Mouse (Mus musculus): Measurements from ENCODE around the gene Rora.

Gene Rora

GRCm38 (mm10) chr9:69299484-69299883 lies 645.9 kb downstream of the Rora start:
- DNase-seq (ENCODE audit: low read depth in 2 of 2, low spot score in 2 of 2) = no peak

GRCm38 (mm10) chr9:69300296-69300695 lies 646.7 kb downstream of the Rora start:
- DNase-seq (ENCODE audit: low read depth in 2 of 2, low spot score in 2 of 2) = no peak

DNA sequence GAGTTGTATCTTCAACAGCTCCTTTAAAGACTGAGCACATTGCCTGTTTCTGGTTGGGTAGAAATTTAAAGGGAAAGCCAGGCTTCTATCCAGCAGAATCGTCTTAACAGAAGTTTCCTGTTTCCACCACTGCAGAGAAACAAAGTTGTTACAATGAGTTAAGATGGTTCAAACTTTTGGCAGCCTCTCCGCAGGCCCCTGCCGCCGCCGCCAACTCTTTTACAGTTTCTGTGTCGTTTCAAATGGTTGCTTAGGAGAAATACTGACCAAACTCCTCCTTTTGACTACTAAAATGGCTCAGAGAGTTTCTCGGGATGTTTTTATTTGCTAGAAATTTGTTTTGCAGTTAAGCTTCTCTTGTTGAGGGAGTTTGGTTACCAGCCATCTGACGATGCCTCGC lies 647.9 kb downstream of the Rora start:
- DNase-seq (ENCODE audit: low read depth in 2 of 2, low spot score in 2 of 2) = no peak

GRCm38 (mm10) chr9:69301955-69302354 lies 648.4 kb downstream of the Rora start:
- DNase-seq (ENCODE audit: low read depth in 2 of 2, low spot score in 2 of 2) = no peak

GRCm38 (mm10) chr9:69302846-69303245 lies 649.3 kb downstream of the Rora start:
- DNase-seq (ENCODE audit: low read depth in 2 of 2, low spot score in 2 of 2) = no peak

DNA sequence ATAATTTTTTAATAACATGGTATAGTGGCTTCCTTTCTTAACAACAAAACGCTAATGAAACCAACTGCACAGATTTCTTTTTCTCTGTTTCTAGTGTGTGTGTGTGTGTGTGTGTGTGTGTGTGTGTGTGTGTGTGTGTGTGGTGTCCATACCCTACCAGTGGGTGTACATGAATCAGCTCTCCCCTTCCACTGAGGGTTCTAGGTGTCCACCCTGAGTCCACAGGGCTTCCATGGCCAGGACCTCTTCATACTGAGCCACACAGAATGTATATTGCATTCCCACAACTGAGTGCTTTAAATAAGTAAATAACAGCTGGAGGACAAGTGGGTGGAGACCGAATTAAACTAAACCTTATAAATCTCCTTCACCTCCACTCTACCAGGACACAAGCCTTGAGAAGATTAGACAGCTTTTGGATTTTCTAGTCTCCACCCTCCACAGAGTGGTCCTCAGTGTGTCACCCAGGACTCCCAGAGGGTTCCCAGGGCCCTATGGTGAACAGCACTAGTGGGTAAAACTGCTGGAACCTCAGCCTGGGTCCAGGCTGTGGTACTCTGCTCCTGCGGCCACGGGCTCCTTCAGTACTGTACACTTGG lies 649.9 kb downstream of the Rora start:
- no peak for DNase-seq (ENCODE audit: low read depth in 2 of 2, low spot score in 2 of 2)

GRCm38 (mm10) chr9:69303962-69304361 lies 650.4 kb downstream of the Rora start:
- DNase-seq (ENCODE audit: low read depth in 2 of 2, low spot score in 2 of 2) = no peak

DNA sequence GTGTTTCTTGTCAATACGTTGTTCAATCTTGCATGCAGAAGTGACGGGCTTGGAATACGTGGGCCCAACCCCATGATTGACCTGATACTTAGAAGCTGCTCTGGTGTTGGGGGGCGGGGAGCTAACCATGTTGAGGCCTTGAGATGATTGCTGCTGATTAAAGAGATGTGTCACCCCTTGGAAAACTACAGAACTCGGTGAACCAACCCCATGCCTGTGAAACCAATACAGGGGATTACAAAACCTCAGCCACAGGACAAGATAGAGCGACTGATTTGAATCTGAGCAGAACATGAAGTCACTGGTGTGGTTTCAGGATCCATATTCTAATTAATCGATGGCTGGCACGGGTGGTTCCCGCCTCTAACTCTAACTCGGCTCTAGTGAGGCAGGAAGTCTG lies 650.9 kb downstream of the Rora start:
- DNase-seq (ENCODE audit: low read depth in 2 of 2, low spot score in 2 of 2) = no peak

- DNase-seq (ENCODE audit: low read depth in 2 of 2, low spot score in 2 of 2) = no peak
These were observed 651.4 kb downstream of the Rora start for GRCm38 (mm10) chr9:69304991-69305390.

DNA sequence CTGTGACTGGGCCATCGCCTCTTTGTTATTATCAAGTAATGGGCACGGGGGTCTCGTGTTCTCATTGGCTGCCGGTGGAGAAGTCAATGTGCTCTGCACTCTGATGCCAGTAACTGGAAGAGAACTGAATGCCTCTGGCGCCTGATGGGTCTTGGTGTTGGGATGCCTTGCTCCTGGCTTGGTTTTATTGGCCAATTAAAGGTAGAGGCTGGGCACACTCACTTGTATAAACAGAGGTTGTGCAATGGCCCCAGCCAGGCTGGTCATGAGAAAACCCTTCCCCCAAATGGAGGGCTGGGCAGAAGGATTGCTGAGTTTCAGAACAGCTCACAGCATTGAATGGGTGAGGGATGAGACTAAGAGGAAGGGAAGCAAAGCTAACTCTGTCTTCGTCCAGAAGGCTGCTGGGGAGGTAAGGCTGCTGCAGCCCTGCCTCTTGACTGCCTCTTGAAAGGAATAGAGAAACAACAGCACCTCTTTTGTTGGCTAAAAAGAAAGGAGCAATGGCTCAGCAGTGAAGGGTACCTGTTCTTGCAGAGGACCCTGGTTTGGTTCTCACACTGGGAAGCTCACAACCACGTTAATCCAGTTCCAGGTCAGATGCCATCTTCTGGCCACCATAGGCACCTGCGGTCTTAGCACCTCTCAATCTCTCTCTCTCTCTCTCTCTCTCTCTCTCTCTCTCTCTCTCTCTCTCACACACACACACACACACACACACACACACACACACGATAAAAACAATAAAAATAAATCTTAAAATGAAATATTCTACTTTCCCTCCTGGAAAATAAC lies 653.3 kb downstream of the Rora start:
- DNase-seq (ENCODE audit: low read depth in 2 of 2, low spot score in 2 of 2) = no peak

GRCm38 (mm10) chr9:69307974-69308373 lies 654.4 kb downstream of the Rora start:
- no peak for DNase-seq (ENCODE audit: low read depth in 2 of 2, low spot score in 2 of 2)

DNA sequence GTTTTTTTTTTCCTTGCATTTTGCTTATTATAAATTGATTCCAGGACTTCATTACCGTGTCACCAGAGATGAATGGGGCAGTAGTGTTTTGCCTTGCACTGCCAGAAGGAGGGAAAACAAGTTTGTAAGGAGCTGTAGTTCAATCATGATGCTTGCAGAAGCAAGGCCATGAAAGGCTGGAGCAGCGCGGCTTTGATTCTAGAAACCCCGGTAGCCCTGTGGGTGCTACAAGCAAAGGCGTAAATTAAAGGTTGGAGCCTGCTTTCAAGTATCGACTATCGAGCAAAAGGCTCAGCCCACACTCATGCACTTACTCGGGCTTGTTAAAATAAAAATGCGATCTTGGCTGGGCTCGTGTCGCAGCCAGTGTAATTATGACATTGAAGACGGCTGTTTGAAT lies 656.9 kb downstream of the Rora start:
- DNase-seq (ENCODE audit: low read depth in 2 of 2, low spot score in 2 of 2) = no peak

DNA sequence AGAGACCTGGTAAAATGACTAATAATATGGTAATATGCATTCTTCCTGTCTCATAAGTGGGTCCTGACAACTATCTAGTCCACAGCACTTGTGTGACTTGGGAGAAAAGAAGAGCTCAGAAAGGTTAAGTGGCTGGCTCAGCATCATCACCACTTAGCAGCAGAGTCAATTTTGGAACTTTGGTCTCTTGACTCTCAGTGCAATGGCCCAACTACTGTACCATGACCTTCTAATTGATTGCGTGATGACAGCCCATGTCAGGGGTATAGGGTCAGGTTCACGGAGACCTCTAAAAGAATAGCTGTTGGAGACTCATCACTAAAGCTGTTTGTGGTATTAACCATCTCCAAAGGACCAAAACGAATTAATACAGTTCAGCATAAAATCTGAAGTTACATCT lies 659.7 kb downstream of the Rora start:
- no peak for DNase-seq (ENCODE audit: low read depth in 2 of 2, low spot score in 2 of 2)

DNA sequence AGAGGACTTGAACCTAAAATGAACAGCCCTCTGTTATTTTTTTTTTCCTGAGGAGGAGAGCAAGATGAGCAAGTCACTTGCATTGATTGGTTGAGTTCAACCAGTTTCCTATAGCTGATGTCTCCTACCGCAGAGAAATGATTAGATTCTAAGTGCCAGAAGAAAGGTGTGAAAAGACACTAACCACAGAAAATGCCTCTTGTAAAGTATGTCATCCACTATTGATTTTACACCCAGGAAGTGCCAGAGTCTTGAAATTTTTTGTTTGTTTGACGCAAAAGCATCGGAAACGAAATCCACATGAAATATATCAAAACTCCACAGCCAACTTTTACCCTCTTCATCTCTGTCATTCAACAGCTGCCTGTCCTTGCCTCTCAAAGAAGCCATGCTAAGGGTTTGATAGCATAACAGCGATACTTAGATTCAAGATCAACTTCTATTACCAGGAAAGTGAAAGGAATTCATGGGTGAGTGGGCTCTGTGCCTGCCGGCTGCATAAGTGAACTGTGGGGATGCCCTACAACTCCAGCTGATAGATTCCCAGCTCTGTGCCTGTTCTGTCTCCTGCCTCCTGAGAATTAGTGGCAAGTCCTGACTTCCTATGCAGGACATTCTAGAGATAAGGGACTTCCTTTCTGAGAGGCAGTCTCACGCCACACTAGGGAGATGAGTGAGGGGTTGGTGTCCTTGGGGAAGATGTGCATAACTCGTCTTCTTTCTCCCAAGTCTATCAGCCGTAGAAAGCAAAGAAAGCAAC lies 661.0 kb downstream of the Rora start:
- no peak for DNase-seq (ENCODE audit: low read depth in 2 of 2, low spot score in 2 of 2)

- DNase-seq (ENCODE audit: low read depth in 2 of 2, low spot score in 2 of 2) = no peak
These were observed 664.0 kb downstream of the Rora start for GRCm38 (mm10) chr9:69317527-69318115.

GRCm38 (mm10) chr9:69319434-69319833 lies 665.8 kb downstream of the Rora start:
- no peak for DNase-seq (ENCODE audit: low read depth in 2 of 2, low spot score in 2 of 2)

DNA sequence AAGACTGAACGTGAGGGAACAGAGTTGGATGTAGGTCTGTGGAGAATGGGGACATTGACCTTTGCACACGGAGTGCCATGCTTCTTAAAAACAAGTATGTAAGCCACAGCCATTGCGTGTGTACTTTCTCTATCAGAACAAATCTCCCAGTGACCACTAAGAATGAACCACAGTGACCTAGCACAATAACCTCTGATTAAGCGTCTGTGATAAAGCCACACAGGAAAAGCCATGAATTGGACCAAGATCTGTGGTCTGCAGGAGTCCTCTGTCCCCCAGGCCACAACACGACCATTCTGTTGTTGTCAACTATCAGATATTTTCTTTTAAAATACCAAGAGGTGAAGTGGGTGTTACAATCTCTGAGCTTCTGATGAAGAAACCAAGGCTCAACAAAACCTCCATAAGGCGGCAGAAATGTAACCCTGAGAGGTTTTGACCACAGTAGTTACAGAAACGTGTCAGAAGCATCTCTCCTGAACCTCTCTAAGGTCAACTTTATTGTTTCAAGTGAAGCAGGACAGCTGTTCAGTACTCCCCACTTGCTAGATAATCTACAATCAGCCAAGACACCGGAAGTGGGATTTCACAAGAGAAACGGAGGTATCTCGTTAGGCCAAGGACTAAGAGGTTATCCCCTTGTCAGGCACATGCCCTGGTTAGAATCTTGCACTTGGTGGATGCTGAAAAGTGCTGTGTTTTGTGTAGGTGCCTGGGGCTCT lies 666.5 kb downstream of the Rora start:
- no peak for DNase-seq (ENCODE audit: low read depth in 2 of 2, low spot score in 2 of 2)

DNA sequence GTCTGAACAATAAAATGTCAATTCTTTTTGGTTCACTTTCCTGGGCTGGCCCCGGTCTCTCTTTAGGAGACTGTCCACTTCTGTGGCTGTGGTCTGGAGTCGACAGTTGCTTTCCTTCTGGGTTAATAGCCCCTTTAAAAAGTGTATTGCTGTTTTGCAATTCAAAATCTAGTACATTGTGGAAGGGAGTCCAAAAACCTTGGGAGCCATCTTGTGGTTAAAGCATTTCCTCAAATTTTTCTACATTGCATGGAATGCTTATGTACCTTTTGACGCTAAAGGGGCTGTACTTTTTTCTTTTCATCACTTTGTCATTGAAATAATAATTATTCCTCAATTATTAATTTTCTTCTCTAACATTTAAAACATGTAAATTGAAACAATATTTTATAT lies 667.0 kb downstream of the Rora start:
- DNase-seq (ENCODE audit: low read depth in 2 of 2, low spot score in 2 of 2) = no peak

GRCm38 (mm10) chr9:69321956-69322355 lies 668.4 kb downstream of the Rora start:
- DNase-seq (ENCODE audit: low read depth in 2 of 2, low spot score in 2 of 2) = no peak

- DNase-seq (ENCODE audit: low read depth in 2 of 2, low spot score in 2 of 2) = no peak
These were observed 670.2 kb downstream of the Rora start for GRCm38 (mm10) chr9:69323831-69324230.

DNA sequence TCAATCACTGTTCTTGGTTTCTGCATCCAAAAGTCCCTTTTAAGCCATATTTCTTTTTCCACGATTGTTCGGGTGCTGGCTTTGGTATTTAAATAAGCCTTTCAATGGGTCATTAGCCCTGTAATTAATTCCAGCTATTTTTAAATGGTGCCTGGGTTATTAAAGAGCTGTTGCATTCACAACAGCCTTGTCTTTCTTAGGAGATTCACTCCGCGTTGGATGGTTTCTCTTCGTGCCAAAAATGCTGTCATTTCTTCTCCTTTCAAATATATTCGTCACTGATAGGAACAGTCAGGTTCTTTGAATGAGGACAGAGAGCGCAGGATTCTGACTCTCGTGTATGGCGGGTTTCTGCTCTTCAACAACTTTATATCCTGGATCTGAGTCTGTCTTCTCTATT lies 673.5 kb downstream of the Rora start:
- DNase-seq (ENCODE audit: low read depth in 2 of 2, low spot score in 2 of 2) = no peak
